Mouse (Mus musculus) cortical plate, adult 2 months (tissue): ENCODE measurements around the gene Gm27029.

Experiments used
- CTCF ChIP-seq: fragments of 200-500 bp; IDR thresholded peaks from 2 replicates; pipeline ENCODE4 v1.5.1; 2011; ENCODE audit warnings: mild to moderate bottlenecking, control low read depth, low read length; ENCODE audit not compliant: insufficient read depth; ENCODE audit errors: extremely low read depth
- POLR2A ChIP-seq: fragments of 200-500 bp; IDR thresholded peaks from 2 replicates; pipeline ENCODE4 v1.6.1; 2011; ENCODE audit warnings: mild to moderate bottlenecking, low read length, control low read depth; ENCODE audit not compliant: insufficient read depth; ENCODE audit errors: extremely low read depth

GRCm38 (mm10) chr11:101381817-101382216 is 42.8 kb downstream of the Gm27029 start:
- TF ChIP-seq CTCF (no peak), POLR2A (no peak)
